Mouse (Mus musculus) stomach, postnatal 0 days (tissue): Measurements from ENCODE around the gene Smim15. TPM values are rescaled to one million over a fixed set of nuclear protein-coding genes. Genes with fewer than 3 reads are reported as not detected.
A peak's percentile ranks its signal among the peaks of the same experiment; 100 is the strongest.

Experiments
- ATAC-seq: fragments of 200-750 bp; cut with Nextera tagmentation; 2 replicates; pipeline ENCODE4 v1.8.0; 2017; ENCODE audit not compliant: low FRiP score, low TSS enrichment
- DNase-seq: peaks from one replicate; pipeline ENCODE4 v3.0.0-alpha.2; 2016; ENCODE audit warnings: low spot score
- H3K27ac ChIP-seq: fragments of 300-500 bp; sonication (generic); replicated peaks from 2 replicates; pipeline ENCODE4 v1.5.1; 2014; ENCODE audit warnings: mild to moderate bottlenecking, control low read depth
- H3K27me3 ChIP-seq: fragments of 300-500 bp; sonication (generic); 2 replicates; pipeline ENCODE4 v1.6.1; 2014; ENCODE audit warnings: low read length; ENCODE audit not compliant: control insufficient read depth, insufficient read depth
- H3K36me3 ChIP-seq: fragments of 300-500 bp; sonication (generic); 2 replicates; pipeline ENCODE4 v1.6.1; 2014; ENCODE audit warnings: low read length, mixed read lengths; ENCODE audit not compliant: control insufficient read depth, insufficient read depth
- H3K4me1 ChIP-seq: fragments of 300-500 bp; sonication (generic); replicated peaks from 2 replicates; pipeline ENCODE4 v1.6.1; 2014; ENCODE audit warnings: antibody characterized with exemption; ENCODE audit not compliant: control insufficient read depth, insufficient read depth
- H3K4me2 ChIP-seq: fragments of 300-500 bp; sonication (generic); replicated peaks from 2 replicates; pipeline ENCODE4 v1.6.1; 2014; ENCODE audit warnings: low read depth, mild to moderate bottlenecking, control low read depth, moderate library complexity
- H3K4me3 ChIP-seq: fragments of 300-500 bp; sonication (generic); 2 replicates; pipeline ENCODE4 v1.5.1; 2014; ENCODE audit warnings: low read depth, low read length, control low read depth
- H3K9ac ChIP-seq: fragments of 300-500 bp; sonication (generic); 2 replicates; pipeline ENCODE4 v1.6.1; 2014; ENCODE audit warnings: mild to moderate bottlenecking, low read length, control low read depth, mixed read lengths
- H3K9me3 ChIP-seq: fragments of 300-500 bp; sonication (generic); 2 replicates; pipeline ENCODE4 v1.6.1; 2016; ENCODE audit warnings: low read length; ENCODE audit not compliant: control insufficient read depth
- CTCF ChIP-seq: IDR thresholded peaks from 2 replicates; pipeline ENCODE4 v1.5.1; 2016; ENCODE audit warnings: antibody characterized with exemption, low read depth, mild to moderate bottlenecking, moderate library complexity
- EP300 ChIP-seq: optimal IDR thresholded peaks from 2 replicates; pipeline ENCODE3; 2016; ENCODE audit warnings: antibody characterized with exemption
- WGBS: fragments of 180-500 bp; shearing (Covaris S2); extraction: QIAGEN DNeasy Blood & Tissue Kit; methylation state at CpG from one replicate; pipeline ENCODE4 v1.1.7; 2014; 5-methylcytosine and 5-hydroxymethylcytosine counted together
- polyA plus RNA-seq: library from polyadenylated mRNA; unstranded; fragments of >200 nt; fragmentation: Nextera tagmentation; extraction: Ambion mirVana; gene quantifications from 2 replicates; pipeline ENCODE4 v1.2.1, GENCODE M21; 2015

Smim15 gene
- polyA plus RNA-seq, 1 experiment from 2014 or later = 46.5 TPM

GRCm38 (mm10) chr13:108084086-108084485 lies 39.8 kb downstream of the Smim15 start:
- no peak for TF ChIP-seq EP300
- TF ChIP-seq CTCF = no peak
- 88% methylated on average over 4 of the region's 4 CpGs for WGBS
- H3K4me1 ChIP-seq = no peaks in the 10 kb centered on the region
- no peak overlapping the region for H3K9ac ChIP-seq
- no peak overlapping the region for H3K4me3 ChIP-seq
- ATAC-seq (no peak), DNase-seq (no peak)
- H3K36me3 ChIP-seq = no peaks in the 10 kb centered on the region
- no peak overlapping the region for H3K4me2 ChIP-seq
- no peaks in the 10 kb centered on the region for H3K9me3 ChIP-seq
- H3K27ac ChIP-seq = no peak overlapping the region
- H3K27me3 ChIP-seq = no peaks in the 10 kb centered on the region

- DNase-seq (no peak), ATAC-seq (no peak)
- H3K4me2 ChIP-seq = no peak overlapping the region
- no peaks in the 10 kb centered on the region for H3K27me3 ChIP-seq
- TF ChIP-seq EP300 (no peak), CTCF (no peak)
- H3K4me3 ChIP-seq = no peak overlapping the region
- H3K9ac ChIP-seq = no peak overlapping the region
- H3K4me1 ChIP-seq = no peaks in the 10 kb centered on the region
- no peaks in the 10 kb centered on the region for H3K36me3 ChIP-seq
- H3K9me3 ChIP-seq = no peaks in the 10 kb centered on the region
- WGBS = 80% methylated on average over 5 of the region's 5 CpGs
- no peak overlapping the region for H3K27ac ChIP-seq
Observed at GRCm38 (mm10) chr13:108086036-108086435, 41.8 kb downstream of the Smim15 start.

GRCm38 (mm10) chr13:108086724-108087123 lies 42.5 kb downstream of the Smim15 start:
- no peak for ATAC-seq
- Histone ChIP-seq H3K9ac (no peak overlapping the region), H3K27ac (no peak overlapping the region), H3K4me1 (no peaks in the 10 kb centered on the region), H3K4me2 (no peak overlapping the region), H3K9me3 (no peaks in the 10 kb centered on the region), H3K36me3 (no peaks in the 10 kb centered on the region), H3K27me3 (no peaks in the 10 kb centered on the region), H3K4me3 (no peak overlapping the region)
- no peak for DNase-seq
- TF ChIP-seq EP300 (no peak), CTCF (no peak)
- WGBS = 74% methylated on average over 4 of the region's 4 CpGs

- Histone ChIP-seq H3K27me3 (no peaks in the 10 kb centered on the region), H3K36me3 (no peaks in the 10 kb centered on the region), H3K4me2 (no peak overlapping the region), H3K9ac (no peak overlapping the region), H3K9me3 (no peaks in the 10 kb centered on the region), H3K4me1 (no peaks in the 10 kb centered on the region; the same call in 1 of the 2 replicates), H3K27ac (no peak overlapping the region), H3K4me3 (no peak overlapping the region)
- WGBS = 82% methylated on average over 7 of the region's 7 CpGs
- TF ChIP-seq EP300 (no peak), CTCF (no peak)
- DNase-seq (no peak), ATAC-seq (no peak)
Observed at GRCm38 (mm10) chr13:108092290-108092689, 48.0 kb downstream of the Smim15 start.

GRCm38 (mm10) chr13:108094681-108095080 lies 50.4 kb downstream of the Smim15 start:
- TF ChIP-seq CTCF = no peak
- no peak for TF ChIP-seq EP300
- ATAC-seq = peak; percentile 90

DNA sequence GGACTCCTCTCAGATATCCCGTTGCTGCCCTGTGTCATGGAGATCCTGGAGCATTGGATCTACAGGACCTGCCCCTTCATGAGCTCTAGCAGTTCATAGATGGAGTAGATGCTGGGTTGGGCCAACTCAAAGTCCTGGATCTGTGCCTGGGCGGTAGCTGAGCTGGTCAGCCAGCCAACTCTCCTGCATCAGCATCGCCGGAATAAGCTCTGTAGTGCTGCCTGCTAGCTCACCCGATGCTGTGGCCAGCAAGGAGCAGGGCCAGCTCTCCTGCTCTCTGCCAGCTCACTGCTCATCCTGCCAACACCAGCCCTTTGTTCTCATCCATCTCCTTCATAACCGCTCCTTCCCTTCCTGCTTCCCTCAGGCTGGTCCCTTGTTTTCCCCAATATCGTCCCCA lies 51.4 kb downstream of the Smim15 start:
- no peaks in the 10 kb centered on the region for H3K36me3 ChIP-seq
- 60% methylated on average over 7 of the region's 7 CpGs for whole genome bisulfite sequencing
- DNase-seq = no peak

More at GRCm38 (mm10) chr13:108094681-108095080, 50.4 kb downstream of the Smim15 start:
- Histone ChIP-seq H3K9ac (no peak overlapping the region), H3K4me2 (no peak overlapping the region), H3K4me1 (no peaks in the 10 kb centered on the region; the same call in 1 of the 2 replicates), H3K27ac (no peak overlapping the region), H3K4me3 (no peak overlapping the region), H3K27me3 (no peaks in the 10 kb centered on the region), H3K36me3 (no peaks in the 10 kb centered on the region), H3K9me3 (no peaks in the 10 kb centered on the region)
- WGBS = 67% methylated on average over 5 of the region's 5 CpGs
- DNase-seq = peak; percentile 19

More for the DNA sequence above, 51.4 kb downstream of the Smim15 start:
- H3K9ac ChIP-seq = no peak overlapping the region
- no peaks in the 10 kb centered on the region for H3K27me3 ChIP-seq
- H3K4me1 ChIP-seq = no peaks in the 10 kb centered on the region; the same call in 1 of the 2 replicates
- no peak overlapping the region for H3K27ac ChIP-seq
- no peak for TF ChIP-seq EP300
- no peak for TF ChIP-seq CTCF
- no peak overlapping the region for H3K4me3 ChIP-seq
- no peaks in the 10 kb centered on the region for H3K9me3 ChIP-seq
- no peak overlapping the region for H3K4me2 ChIP-seq
- ATAC-seq = no peak
